Mouse (Mus musculus) CH12.LX (cell line): ENCODE results near the gene P3h1. TPM values are rescaled to one million over a fixed set of nuclear protein-coding genes. Genes with fewer than 3 reads are reported as not detected.

Experiments used
- DNase-seq: peaks from one replicate; pipeline ENCODE4 v3.0.0-alpha.2; 2013; ENCODE audit errors: extremely low read depth
- H3K27ac ChIP-seq: 2 replicates; pipeline ENCODE4 v1.5.1; 2012; ENCODE audit warnings: low read depth, mild to moderate bottlenecking, control low read depth, moderate library complexity; ENCODE audit not compliant: insufficient read depth
- H3K27me3 ChIP-seq: replicated peaks from 2 replicates; pipeline ENCODE3; 2012; ENCODE audit warnings: inconsistent platforms
- H3K36me3 ChIP-seq, 2 experiments: replicated peaks in 1 of 2; 2 replicates each; pipeline versions ENCODE3 to v1.6.1; 2012; ENCODE audit warnings: inconsistent platforms in 1 of 2, low read length in 1 of 2, mild to moderate bottlenecking in 1 of 2, mixed read lengths in 1 of 2, moderate library complexity in 1 of 2; ENCODE audit not compliant: control insufficient read depth in 1 of 2, insufficient read depth in 1 of 2
- H3K4me1 ChIP-seq, 2 experiments: 2 replicates each; pipeline ENCODE4 v1.6.1; 2012; ENCODE audit warnings: inconsistent platforms in 1 of 2, moderate library complexity in 1 of 2; ENCODE audit not compliant: insufficient read depth in 2 of 2, control insufficient read depth in 1 of 2
- H3K4me2 ChIP-seq: 2 replicates; pipeline ENCODE4 v1.6.1; 2012; ENCODE audit warnings: low read depth, mild to moderate bottlenecking, control low read depth; ENCODE audit not compliant: poor library complexity, insufficient read depth, severe bottlenecking
- H3K4me3 ChIP-seq, 3 experiments: fragments of 150-350 bp in 1 of 3; sonication (generic) in 1 of 3; replicated peaks in 1 of 3; 2 replicates each; pipeline versions ENCODE3 to v1.5.1; 2011 to 2012; ENCODE audit warnings: low read depth in 2 of 3, low read length in 2 of 3, mild to moderate bottlenecking in 2 of 3, moderate library complexity in 2 of 3, control low read depth in 1 of 3, improper control_type of control experiment in 1 of 3, inconsistent platforms in 1 of 3, mixed read lengths in 1 of 3; ENCODE audit not compliant: poor library complexity in 1 of 3
- H3K79me2 ChIP-seq: replicated peaks from 2 replicates; pipeline ENCODE4 v1.6.1; 2012; ENCODE audit warnings: mild to moderate bottlenecking, moderate library complexity; ENCODE audit not compliant: control insufficient read depth, poor library complexity, insufficient read depth, severe bottlenecking; ENCODE audit errors: extremely low read depth
- H3K9ac ChIP-seq: 2 replicates; pipeline ENCODE4 v1.6.1; 2012; ENCODE audit warnings: low read depth, mild to moderate bottlenecking, control low read depth, moderate library complexity; ENCODE audit not compliant: insufficient read depth
- H3K9me3 ChIP-seq: replicated peaks from 2 replicates; pipeline ENCODE3; 2012; ENCODE audit warnings: low read length, inconsistent platforms, mixed read lengths
- CHD1 ChIP-seq: IDR thresholded peaks from 2 replicates; pipeline ENCODE4 v1.6.1; 2012; ENCODE audit warnings: low read depth, low read length, improper control_type of control experiment, inconsistent platforms
- CHD2 ChIP-seq: IDR thresholded peaks from 2 replicates; pipeline ENCODE4 v1.6.1; 2011; ENCODE audit warnings: low read length, improper control_type of control experiment
- CTCF ChIP-seq, 2 experiments: IDR thresholded peaks in 1 of 2; conservative IDR thresholded peaks in 1 of 2; 2 replicates each; pipeline ENCODE4 v1.5.1; 2011 to 2012; ENCODE audit warnings: low read depth in 2 of 2, low read length in 2 of 2, improper control_type of control experiment in 1 of 2, inconsistent platforms in 1 of 2, mild to moderate bottlenecking in 1 of 2, moderate library complexity in 1 of 2
- ETS1 ChIP-seq: conservative IDR thresholded peaks from 2 replicates; pipeline ENCODE4 v1.6.1; 2012; ENCODE audit warnings: low read depth, mild to moderate bottlenecking, inconsistent platforms, low read length, improper control_type of control experiment, moderate library complexity
- HCFC1 ChIP-seq: IDR thresholded peaks from 2 replicates; pipeline ENCODE4 v1.6.1; 2012; ENCODE audit warnings: low read depth, mild to moderate bottlenecking, inconsistent platforms, low read length, improper control_type of control experiment
- JUN ChIP-seq: IDR thresholded peaks from 2 replicates; pipeline ENCODE4 v1.6.1; 2011; ENCODE audit warnings: low read depth, mild to moderate bottlenecking, low read length, improper control_type of control experiment, moderate library complexity; ENCODE audit not compliant: insufficient read depth
- JUND ChIP-seq: conservative IDR thresholded peaks from 2 replicates; pipeline ENCODE4 v1.6.1; 2011; ENCODE audit warnings: low read depth, low read length, improper control_type of control experiment
- KAT2A ChIP-seq: IDR thresholded peaks from 2 replicates; pipeline ENCODE4 v1.6.1; 2012; ENCODE audit warnings: low read length, improper control_type of control experiment, inconsistent platforms; ENCODE audit not compliant: insufficient replicate concordance
- MAFK ChIP-seq: IDR thresholded peaks from 2 replicates; pipeline ENCODE4 v1.6.1; 2011; ENCODE audit warnings: low read length, improper control_type of control experiment; ENCODE audit not compliant: insufficient replicate concordance
- MEF2A ChIP-seq: IDR thresholded peaks from 2 replicates; pipeline ENCODE4 v1.6.1; 2014; ENCODE audit warnings: low read depth, mild to moderate bottlenecking, inconsistent platforms, low read length, improper control_type of control experiment, borderline replicate concordance
- MXI1 ChIP-seq: IDR thresholded peaks from 2 replicates; pipeline ENCODE4 v1.6.1; 2011; ENCODE audit warnings: mild to moderate bottlenecking, low read depth, low read length, improper control_type of control experiment
- MYC ChIP-seq: IDR thresholded peaks from 2 replicates; pipeline ENCODE4 v1.6.1; 2011; ENCODE audit warnings: low read depth, mild to moderate bottlenecking, improper control_type of control experiment, low read length
- NRF1 ChIP-seq: IDR thresholded peaks from 2 replicates; pipeline ENCODE4 v1.6.1; 2014; ENCODE audit warnings: low read depth, mild to moderate bottlenecking, inconsistent platforms, low read length, improper control_type of control experiment, moderate library complexity
- PAX5 ChIP-seq: IDR thresholded peaks from 2 replicates; pipeline ENCODE4 v1.6.1; 2012; ENCODE audit warnings: low read length, inconsistent platforms, mixed read lengths
- POLR2A ChIP-seq: IDR thresholded peaks from 2 replicates; pipeline ENCODE4 v1.6.1; 2011; ENCODE audit warnings: low read depth, mild to moderate bottlenecking, improper control_type of control experiment, low read length
- POLR2AphosphoS2 ChIP-seq: IDR thresholded peaks from 2 replicates; pipeline ENCODE4 v1.6.1; 2011; ENCODE audit warnings: low read depth, low read length, improper control_type of control experiment
- RAD21 ChIP-seq: IDR thresholded peaks from 2 replicates; pipeline ENCODE4 v1.6.1; 2011; ENCODE audit warnings: low read depth, mild to moderate bottlenecking, low read length, improper control_type of control experiment, moderate library complexity
- RCOR1 ChIP-seq: conservative IDR thresholded peaks from 2 replicates; pipeline ENCODE4 v1.6.1; 2012; ENCODE audit warnings: low read depth, mild to moderate bottlenecking, inconsistent platforms, low read length, improper control_type of control experiment
- SMC3 ChIP-seq: IDR thresholded peaks from 2 replicates; pipeline ENCODE4 v1.6.1; 2011; ENCODE audit warnings: low read depth, low read length, improper control_type of control experiment
- TCF12 ChIP-seq: IDR thresholded peaks from 2 replicates; pipeline ENCODE4 v1.6.1; 2014; ENCODE audit warnings: low read depth, mild to moderate bottlenecking, inconsistent platforms, low read length, improper control_type of control experiment
- UBTF ChIP-seq: IDR thresholded peaks from 2 replicates; pipeline ENCODE4 v1.6.1; 2012; ENCODE audit warnings: low read depth, mild to moderate bottlenecking, inconsistent platforms, low read length, improper control_type of control experiment, moderate library complexity
- ZC3H11A ChIP-seq: IDR thresholded peaks from 2 replicates; pipeline ENCODE4 v1.6.1; 2012; ENCODE audit warnings: low read depth, mild to moderate bottlenecking, inconsistent platforms, low read length, improper control_type of control experiment
- ZKSCAN1 ChIP-seq: IDR thresholded peaks from 2 replicates; pipeline ENCODE4 v1.6.1; 2012; ENCODE audit warnings: low read depth, inconsistent platforms, low read length, improper control_type of control experiment, borderline replicate concordance
- ZNF384 ChIP-seq: IDR thresholded peaks from 2 replicates; pipeline ENCODE4 v1.6.1; 2012; ENCODE audit warnings: low read depth, low read length, improper control_type of control experiment, inconsistent platforms
- dilution Hi-C: fragments of 300-500 bp; cut with MboI; formaldehyde crosslinking; loops from 2 replicates; pipeline ENCODE4 v1.14.3; 2020; ENCODE audit warnings: low sequenced_read_pairs; ENCODE audit not compliant: extremely low pct_unique_long_range_greater_than_20kb, extremely low pct_ligation_motif_present
- in situ Hi-C: fragments of 300-500 bp; cut with MboI; formaldehyde crosslinking; loops from 3 replicates; pipeline ENCODE4 v1.14.3; 2019; ENCODE audit warnings: low sequenced_read_pairs, low pct_ligation_motif_present, low pct_unique_long_range_greater_than_20kb, mixed read lengths
- polyA plus RNA-seq: library from polyadenylated mRNA; unstranded; fragments of >175 nt; gene quantifications from 2 replicates; pipeline ENCODE4 v1.2.1, GENCODE M21; 2012; ENCODE audit warnings: low read depth; ENCODE audit not compliant: insufficient read length
- total RNA-seq, 2 experiments: library from RNA; depleted of rRNA; stranded (reverse); fragments of 300-350 nt in 1 of 2; fragments of >200 nt in 1 of 2; gene quantifications; 2 replicates each; pipeline ENCODE4 v1.2.3; 2012 to 2014

Gene P3h1
- total and polyA plus RNA-seq, 3 experiments = 14.8 to 31.6 (median 27.1) TPM

GRCm38 (mm10) chr4:119247462-119248235 lies 14.9 kb downstream of the P3h1 start:
- H3K27ac ChIP-seq = no peak overlapping the region
- H3K4me1 ChIP-seq = no peaks in the 10 kb centered on the region
- dilution Hi-C loops (no loop called here), in situ Hi-C loops (loop anchor here (10.0 kb wide), 1 partner anchor 287 kb away; the partner anchor contains the start of genes Foxj3 and Frg2f1)
- H3K9me3 ChIP-seq = no peaks in the 10 kb centered on the region
- no peak overlapping the region for H3K4me2 ChIP-seq
- peaks cover 8 to 57% of the 10 kb centered on the region in 2 experiments for H3K36me3 ChIP-seq
- no peak overlapping the region for H3K4me3 ChIP-seq
- DNase-seq = peak; percentile 56
- TF ChIP-seq MXI1 = no peak
- no peak for TF ChIP-seq MEF2A
- no peak for TF ChIP-seq POLR2A
- TF ChIP-seq NRF1 = no peak
- TF ChIP-seq POLR2AphosphoS2 = no peak
- no peak for TF ChIP-seq JUND
- TF ChIP-seq SMC3 = peak; percentile 86
- no peak for TF ChIP-seq MYC
- TF ChIP-seq ETS1 = no peak
- TF ChIP-seq ZNF384 = no peak
- TF ChIP-seq JUN = no peak
- TF ChIP-seq CHD1 = no peak
- peak in 1 of 2 experiments; percentile 89; a peak in 3 of 4 replicates for TF ChIP-seq CTCF (conservative IDR thresholded peaks at IDR 0.05 in 1 of 2, IDR thresholded peaks at IDR 0.05 in 1 of 2; ENCODE audit: low read depth in 2 of 2, low read length in 2 of 2)
- no peak for TF ChIP-seq RCOR1
- TF ChIP-seq HCFC1 = no peak
- no peak for TF ChIP-seq PAX5
- no peak for TF ChIP-seq CHD2
- no peak for TF ChIP-seq ZKSCAN1
- TF ChIP-seq UBTF = no peak
- 0 out of 2 replicates have a peak, but pooled peaks have one; percentile 17 for TF ChIP-seq TCF12
- TF ChIP-seq MAFK = no peak
- TF ChIP-seq RAD21 = peak; percentile 83
- no peak for TF ChIP-seq KAT2A
- TF ChIP-seq ZC3H11A = peak; percentile 41
- no peak overlapping the region for H3K9ac ChIP-seq
- H3K27me3 ChIP-seq = no peaks in the 10 kb centered on the region
- H3K79me2 ChIP-seq = no peaks in the 10 kb centered on the region
